Mouse (Mus musculus) small intestine, adult 2 months (tissue): ENCODE results near the gene Ubn1. TPM values are rescaled to one million over a fixed set of nuclear protein-coding genes. Genes with fewer than 3 reads are reported as not detected.

ENCODE experiments used
- H3K27ac ChIP-seq: fragments of 200-500 bp; 2 replicates; pipeline ENCODE4 v1.5.1; 2012; ENCODE audit warnings: low read depth, low read length, control low read depth, inconsistent platforms; ENCODE audit not compliant: insufficient read depth
- H3K27me3 ChIP-seq: fragments of 200-500 bp; 2 replicates; pipeline ENCODE4 v1.6.1; 2012; ENCODE audit warnings: mild to moderate bottlenecking, moderate library complexity, low read length, inconsistent platforms; ENCODE audit not compliant: control insufficient read depth, insufficient read depth
- H3K36me3 ChIP-seq: fragments of 200-500 bp; 2 replicates; pipeline ENCODE4 v1.6.1; 2012; ENCODE audit warnings: mild to moderate bottlenecking, low read length, control low read depth, inconsistent platforms; ENCODE audit not compliant: control insufficient read depth, insufficient read depth
- H3K4me1 ChIP-seq: fragments of 200-500 bp; 2 replicates; pipeline ENCODE4 v1.6.1; 2012; ENCODE audit warnings: low read length, inconsistent platforms, mixed read lengths; ENCODE audit not compliant: control insufficient read depth, insufficient read depth, insufficient read length
- H3K4me3 ChIP-seq: fragments of 200-500 bp; 2 replicates; pipeline ENCODE4 v1.5.1; 2012; ENCODE audit warnings: low read depth, mild to moderate bottlenecking, control low read depth, inconsistent platforms, low read length, moderate library complexity
- CTCF ChIP-seq: fragments of 200-500 bp; IDR thresholded peaks from 2 replicates; pipeline ENCODE4 v1.5.1; 2012; ENCODE audit warnings: low read depth, mild to moderate bottlenecking, control low read depth, inconsistent platforms, low read length, moderate library complexity, mixed read lengths; ENCODE audit not compliant: insufficient replicate concordance, insufficient read length; ENCODE audit errors: extremely low read depth
- POLR2A ChIP-seq: fragments of 200-500 bp; IDR thresholded peaks from 2 replicates; pipeline ENCODE4 v1.6.1; 2012; ENCODE audit warnings: low read depth, mild to moderate bottlenecking, control low read depth, inconsistent platforms, low read length, moderate library complexity
- WGBS: fragments of 180-500 bp; shearing (Covaris S2); methylation state at CpG from one replicate; pipeline ENCODE4 v1.1.7; 2018; 5-methylcytosine and 5-hydroxymethylcytosine counted together
- polyA plus RNA-seq: library from polyadenylated mRNA; depleted of rRNA; stranded (reverse); fragments of >200 nt; gene quantifications from 2 replicates; pipeline ENCODE4 v1.2.3, GENCODE M21; 2012

The Ubn1 gene
- polyA plus RNA-seq, 1 experiment: 25.8 TPM

DNA sequence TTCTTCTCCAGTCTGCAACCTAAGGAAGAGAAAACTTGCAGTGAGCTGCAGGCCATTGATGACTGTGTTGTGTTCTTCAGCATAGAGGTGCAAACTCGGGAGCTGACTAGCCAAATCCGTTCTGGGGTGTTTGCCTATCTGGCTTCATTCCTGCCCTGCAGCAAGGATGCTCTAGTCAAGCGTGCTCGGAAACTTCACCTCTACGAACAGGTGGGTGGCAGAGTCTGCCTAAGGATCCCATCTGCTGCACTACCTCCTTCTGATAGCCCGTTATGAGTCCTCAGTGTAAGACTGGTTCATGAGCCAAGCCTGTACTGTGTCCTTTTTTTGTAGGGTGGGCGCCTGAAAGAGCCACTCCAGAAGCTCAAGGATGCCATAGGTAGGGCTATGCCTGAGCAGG lies 22.1 kb downstream of the Ubn1 start:
- Histone ChIP-seq H3K27ac (no peak overlapping the region), H3K4me3 (no peak overlapping the region), H3K27me3 (no peaks in the 10 kb centered on the region), H3K36me3 (peaks cover 57% of the 10 kb centered on the region), H3K4me1 (no peaks in the 10 kb centered on the region)
- TF ChIP-seq POLR2A (no peak), CTCF (no peak)
- WGBS: 94% methylated on average over 7 of the region's 7 CpGs

DNA sequence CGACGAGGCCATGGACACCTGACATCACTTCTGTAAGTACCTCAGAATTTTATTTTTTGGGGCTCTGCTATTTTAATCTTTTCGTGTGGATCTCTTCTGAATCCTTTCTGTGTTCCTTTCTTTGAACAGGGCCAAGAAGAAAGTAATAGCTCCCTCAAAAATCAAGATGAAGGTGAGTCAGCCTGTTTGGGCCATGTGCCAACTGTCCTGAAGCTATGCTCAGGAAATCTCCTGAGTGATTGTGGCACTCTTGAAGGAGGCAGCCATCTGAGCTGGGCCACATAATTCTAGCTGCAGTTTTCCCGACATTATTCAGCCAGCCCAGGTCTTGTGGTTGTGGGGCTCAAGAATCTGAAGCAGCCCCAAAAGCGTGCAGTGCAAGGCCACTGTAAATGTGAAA lies 24.5 kb downstream of the Ubn1 start:
- H3K27me3 ChIP-seq: no peaks in the 10 kb centered on the region
- no peak overlapping the region for H3K4me3 ChIP-seq
- no peaks in the 10 kb centered on the region for H3K4me1 ChIP-seq
- H3K36me3 ChIP-seq: peaks cover 72% of the 10 kb centered on the region
- H3K27ac ChIP-seq: no peak overlapping the region
- WGBS: 88% methylated on average over 5 of the region's 5 CpGs
- no peak for TF ChIP-seq POLR2A
- no peak for TF ChIP-seq CTCF

GRCm38 (mm10) chr16:5085196-5085595 lies 35.3 kb downstream of the Ubn1 start:
- Histone ChIP-seq H3K4me3 (no peak overlapping the region), H3K27ac (no peak overlapping the region), H3K4me1 (no peaks in the 10 kb centered on the region), H3K36me3 (peaks cover 51% of the 10 kb centered on the region), H3K27me3 (no peaks in the 10 kb centered on the region)
- 85% methylated on average over 4 of the region's 4 CpGs for WGBS
- TF ChIP-seq POLR2A (no peak), CTCF (no peak)

GRCm38 (mm10) chr16:5086179-5086578 lies 36.3 kb downstream of the Ubn1 start:
- peaks cover 49% of the 10 kb centered on the region for H3K36me3 ChIP-seq
- H3K4me3 ChIP-seq: no peak overlapping the region
- no peaks in the 10 kb centered on the region for H3K27me3 ChIP-seq
- H3K4me1 ChIP-seq: no peaks in the 10 kb centered on the region
- WGBS: 96% methylated on average over 2 of the region's 2 CpGs
- TF ChIP-seq POLR2A: no peak
- TF ChIP-seq CTCF: no peak
- H3K27ac ChIP-seq: no peak overlapping the region

DNA sequence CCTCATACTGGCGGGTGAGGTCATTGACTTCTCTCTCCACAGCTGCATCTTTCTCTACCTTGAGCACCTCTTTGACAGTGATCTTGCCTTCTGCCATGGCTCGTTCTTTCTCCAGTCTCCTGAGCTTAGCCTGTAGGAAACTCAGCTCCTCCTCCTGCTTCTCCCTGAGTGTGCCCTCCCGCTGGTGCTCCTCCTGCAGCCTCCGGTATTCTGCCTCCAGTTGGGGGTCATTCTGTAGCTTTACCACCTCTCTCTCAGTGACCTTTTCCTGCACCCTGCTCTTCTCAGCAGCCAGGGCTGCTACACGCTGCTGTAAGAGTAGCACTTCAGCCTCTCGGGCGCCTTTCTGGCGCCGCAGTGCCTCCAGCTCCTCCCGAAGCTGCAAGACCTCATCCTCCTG lies 39.2 kb downstream of the Ubn1 start:
- TF ChIP-seq POLR2A (no peak), CTCF (no peak)
- WGBS: 77% methylated on average over 10 of the region's 10 CpGs

DNA sequence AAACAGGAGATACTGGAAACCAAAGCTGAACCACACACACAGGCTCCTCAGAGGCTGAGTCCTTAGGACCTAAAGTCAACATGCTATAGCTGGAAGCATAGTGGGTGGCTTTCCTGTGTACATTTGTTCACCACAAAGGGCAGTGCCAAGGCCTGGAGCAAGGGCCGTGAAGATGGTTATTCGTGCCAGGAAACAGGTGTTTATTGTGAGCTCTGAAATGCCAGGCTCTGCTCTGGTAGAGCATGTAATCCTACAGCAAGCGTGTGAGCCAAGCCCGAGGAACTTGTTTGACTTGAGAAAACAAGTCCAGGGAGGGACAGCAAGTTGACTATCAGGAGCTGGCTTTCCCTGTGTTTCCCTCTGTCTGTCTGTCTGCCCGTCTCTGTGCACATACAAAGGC lies 43.4 kb downstream of the Ubn1 start:
- no peak for TF ChIP-seq POLR2A
- no peak for TF ChIP-seq CTCF
- H3K4me1 ChIP-seq: no peaks in the 10 kb centered on the region

More for the DNA sequence above, 39.2 kb downstream of the Ubn1 start:
- Histone ChIP-seq H3K4me1 (no peaks in the 10 kb centered on the region), H3K27ac (no peak overlapping the region), H3K27me3 (no peaks in the 10 kb centered on the region), H3K36me3 (peaks cover 27% of the 10 kb centered on the region), H3K4me3 (no peak overlapping the region)

DNA sequence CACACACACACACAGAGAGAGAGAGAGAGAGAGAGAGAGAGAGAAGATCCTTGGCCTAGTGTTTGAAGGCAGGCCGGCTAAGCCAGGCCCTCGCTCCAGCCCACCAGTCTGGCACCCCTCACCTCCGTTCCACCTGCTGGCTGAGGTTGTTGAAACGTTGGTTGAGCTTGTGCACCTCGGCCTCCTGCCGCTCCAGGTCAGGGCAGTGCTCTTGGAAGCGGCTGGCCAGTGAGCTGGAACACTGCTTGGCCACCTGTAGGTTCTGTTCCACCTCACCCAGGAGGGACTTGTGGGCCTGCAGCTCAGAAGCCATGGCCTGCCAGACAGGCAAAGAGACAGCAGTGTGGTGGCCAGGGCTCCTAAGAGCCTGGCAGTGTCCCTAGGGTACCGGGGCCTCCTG lies 46.6 kb downstream of the Ubn1 start:
- H3K4me1 ChIP-seq: no peaks in the 10 kb centered on the region
- no peaks in the 10 kb centered on the region for H3K36me3 ChIP-seq
- H3K4me3 ChIP-seq: no peak overlapping the region
- TF ChIP-seq POLR2A (no peak), CTCF (no peak)
- WGBS: 91% methylated on average over 8 of the region's 8 CpGs
- no peaks in the 10 kb centered on the region for H3K27me3 ChIP-seq
- no peak overlapping the region for H3K27ac ChIP-seq

More for the DNA sequence above, 43.4 kb downstream of the Ubn1 start:
- Histone ChIP-seq H3K36me3 (0 out of 2 replicates have a peak, but pooled peaks cover 2% of the 10 kb centered on the region), H3K27ac (no peak overlapping the region), H3K27me3 (no peaks in the 10 kb centered on the region), H3K4me3 (no peak overlapping the region)
- 66% methylated on average over 5 of the region's 5 CpGs for WGBS

DNA sequence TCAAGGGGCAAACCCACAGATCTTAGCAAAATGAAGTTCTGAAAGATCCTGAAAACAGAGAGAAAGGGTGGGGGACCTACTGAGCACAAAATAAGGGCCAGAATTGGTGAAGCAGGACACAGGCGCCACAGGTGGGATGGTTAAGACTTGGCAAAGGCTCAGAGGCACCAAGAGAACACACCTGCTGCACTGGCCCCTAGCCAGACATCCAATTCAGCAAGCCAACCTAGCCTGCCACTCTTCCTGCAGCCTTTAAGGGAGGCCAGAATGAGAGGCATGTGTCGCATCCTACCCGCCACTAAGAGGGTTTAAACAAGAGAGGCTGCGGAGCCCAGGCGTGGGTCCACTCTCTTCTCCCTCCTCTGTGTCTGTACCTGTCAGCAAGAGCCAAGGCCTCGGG lies 51.1 kb downstream of the Ubn1 start:
- Histone ChIP-seq H3K36me3 (no peaks in the 10 kb centered on the region), H3K4me3 (no peak overlapping the region), H3K27me3 (no peaks in the 10 kb centered on the region), H3K27ac (no peak overlapping the region), H3K4me1 (no peaks in the 10 kb centered on the region)
- TF ChIP-seq CTCF: no peak
- 71% methylated on average over 6 of the region's 6 CpGs for WGBS

- WGBS: 46% methylated on average over 7 of the region's 7 CpGs
- Histone ChIP-seq H3K27me3 (no peaks in the 10 kb centered on the region), H3K36me3 (no peaks in the 10 kb centered on the region), H3K27ac (no peak overlapping the region), H3K4me3 (no peak overlapping the region), H3K4me1 (peaks cover 2% of the 10 kb centered on the region; the same call in 1 of the 2 replicates)
- TF ChIP-seq CTCF (no peak), POLR2A (no peak)
These were observed 60.0 kb downstream of the Ubn1 start for GRCm38 (mm10) chr16:5109877-5110276.
